In the genomic region with DNA sequence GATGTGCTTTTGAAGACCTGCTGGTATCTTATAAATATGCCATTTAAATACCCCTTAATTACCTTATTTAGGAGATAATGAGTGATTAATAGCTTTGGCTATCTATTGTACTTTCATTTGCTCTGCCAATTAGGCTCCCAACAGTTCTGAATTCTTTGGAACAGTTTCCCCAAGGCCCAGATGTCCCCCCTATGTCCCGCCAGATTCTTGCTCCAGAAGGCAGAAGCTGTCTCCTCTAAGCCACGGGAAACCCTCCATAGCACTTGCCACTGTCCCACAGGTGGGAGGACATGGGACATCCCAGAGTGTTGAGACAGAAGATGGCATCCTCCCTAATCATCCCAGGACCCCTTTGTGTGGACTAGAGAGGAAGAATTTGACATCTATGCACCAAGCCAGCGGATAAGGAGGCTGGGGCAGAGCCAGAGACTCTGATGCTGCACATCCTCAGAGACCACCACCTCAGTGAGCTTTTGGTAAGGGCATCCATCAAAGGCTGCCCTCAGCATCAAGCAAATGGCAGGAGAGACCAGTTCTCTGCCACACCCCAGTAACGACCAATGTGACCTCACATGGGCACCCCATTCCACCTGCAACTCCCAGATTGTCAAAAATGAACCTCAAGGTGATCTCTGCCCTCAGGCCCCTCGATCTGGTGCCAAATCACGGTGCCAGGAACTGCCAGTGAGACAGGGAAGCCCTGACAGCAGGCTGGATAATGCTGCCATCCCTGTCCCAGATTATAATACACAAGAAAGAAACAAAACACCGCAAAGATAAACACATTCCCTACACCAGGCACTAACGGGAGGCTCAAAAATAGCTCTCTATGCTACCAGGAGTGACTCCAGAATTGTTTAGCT, we compare ENCODE assay signal across 15 mouse cellular contexts. TPM values are rescaled to one million over a fixed set of nuclear protein-coding genes. Genes with fewer than 3 reads are reported as not detected.
A peak's percentile ranks its signal among the peaks of the same experiment; 100 is the strongest.
DNase-seq lines count a peak whose midpoint lies in the region; ATAC-seq and TF ChIP-seq lines count a peak whose summit lies in the region.
"Had no signal": no experiment of that assay in that cellular context is flagged by ENCODE, and none has a peak within 500 bp of the region (broad histone marks: within the 10 kb centered on the region; RNA-seq: fewer than 3 reads in every experiment).

No protein-coding gene starts in this region.

- no peaks in the 10 kb centered on the region for H3K4me1 ChIP-seq in forebrain, postnatal 0 days (ENCODE audit: insufficient read depth)
- H3K4me1 ChIP-seq in forebrain, embryonic 16.5 days (replicated peaks; ENCODE audit: control insufficient read depth, insufficient read depth, low read length) = peaks cover 24% of the 10 kb centered on the region
- H3K4me1 ChIP-seq in stomach, embryonic 15.5 days = peaks cover 29% of the 10 kb centered on the region
- peaks cover 19% of the 10 kb centered on the region for H3K4me1 ChIP-seq in midbrain, embryonic 10.5 days
- H3K4me1 ChIP-seq in forebrain, embryonic 15.5 days = peaks cover 31% of the 10 kb centered on the region
- H3K4me1 ChIP-seq: liver, embryonic 13.5 days had no signal

- no peak for DNase-seq in forebrain, postnatal 0 days
- no peak for DNase-seq in left cerebral cortex, adult 2 months (ENCODE audit: extremely low spot score in 1 of 2, low spot score in 2 of 2)
- no peak for DNase-seq in left cerebral cortex, adult 11 months (ENCODE audit: low spot score)
- peak; percentile 60 for DNase-seq in cerebellum, postnatal 10 days
- DNase-seq in midbrain, embryonic 10.5 days (ENCODE audit: low spot score) = no peak
- DNase-seq: B cell, adult 2 months; liver, embryonic 13.5 days had no signal

- WGBS in forebrain, postnatal 0 days = 53% methylated on average over 8 of the region's 8 CpGs
- WGBS in forebrain, embryonic 16.5 days = 59% methylated on average over 8 of the region's 8 CpGs
- WGBS in stomach, embryonic 15.5 days = 54% methylated on average over 8 of the region's 8 CpGs
- 75% methylated on average over 8 of the region's 8 CpGs for WGBS in midbrain, embryonic 10.5 days
- WGBS in forebrain, embryonic 15.5 days = 56% methylated on average over 8 of the region's 8 CpGs

- H3K4me2 ChIP-seq in forebrain, postnatal 0 days (ENCODE audit: low read depth) = no peak overlapping the region
- no peak overlapping the region for H3K4me2 ChIP-seq in forebrain, embryonic 16.5 days (ENCODE audit: low read length)
- no peak overlapping the region for H3K4me2 ChIP-seq in stomach, embryonic 15.5 days
- no peak overlapping the region for H3K4me2 ChIP-seq in forebrain, embryonic 15.5 days (replicated peaks)
- H3K4me2 ChIP-seq: forebrain, embryonic 13.5 days had no signal

- intact Hi-C loops in left cerebral cortex, adult 2 months (cut with DNase I) = no loop called here

- no peaks in the 10 kb centered on the region for H3K36me3 ChIP-seq in forebrain, postnatal 0 days (ENCODE audit: insufficient read depth)
- no peaks in the 10 kb centered on the region for H3K36me3 ChIP-seq in forebrain, embryonic 16.5 days (ENCODE audit: control insufficient read depth, insufficient read depth)
- no peaks in the 10 kb centered on the region for H3K36me3 ChIP-seq in stomach, embryonic 15.5 days
- H3K36me3 ChIP-seq in midbrain, embryonic 10.5 days = no peaks in the 10 kb centered on the region
- no peaks in the 10 kb centered on the region for H3K36me3 ChIP-seq in forebrain, embryonic 15.5 days
- H3K36me3 ChIP-seq: G1E; liver, embryonic 13.5 days had no signal

- ATAC-seq in forebrain, postnatal 0 days = no peak
- no peak for ATAC-seq in forebrain, embryonic 16.5 days
- ATAC-seq in stomach, embryonic 15.5 days (ENCODE audit: insufficient read depth, low FRiP score, low read depth) = no peak
- ATAC-seq in forebrain, embryonic 15.5 days (replicated peaks) = no peak
- ATAC-seq: forebrain, embryonic 13.5 days had no signal

- no peak overlapping the region for H3K27ac ChIP-seq in forebrain, postnatal 0 days (ENCODE audit: low read depth, low read length)
- no peak overlapping the region for H3K27ac ChIP-seq in forebrain, embryonic 16.5 days (ENCODE audit: low read length)
- H3K27ac ChIP-seq in left cerebral cortex, adult 2 months = peak overlapping the region; percentile 80
- H3K27ac ChIP-seq in stomach, embryonic 15.5 days = 0 out of 2 replicates have a peak overlapping the region, but pooled peaks have one; percentile 3
- H3K27ac ChIP-seq in midbrain, embryonic 10.5 days (replicated peaks) = no peak overlapping the region
- no peak overlapping the region for H3K27ac ChIP-seq in forebrain, embryonic 15.5 days (replicated peaks)
- H3K27ac ChIP-seq: forebrain, embryonic 13.5 days; liver, embryonic 13.5 days had no signal

- peaks cover 8% of the 10 kb centered on the region; the same call in 1 of the 2 replicates for H3K27me3 ChIP-seq in forebrain, postnatal 0 days (ENCODE audit: insufficient read depth, low read length)
- H3K27me3 ChIP-seq in forebrain, embryonic 16.5 days (replicated peaks; ENCODE audit: control insufficient read depth, insufficient read depth, low read length) = peaks cover 10% of the 10 kb centered on the region
- H3K27me3 ChIP-seq in stomach, embryonic 15.5 days (replicated peaks) = peaks cover 4% of the 10 kb centered on the region
- H3K27me3 ChIP-seq in midbrain, embryonic 10.5 days (ENCODE audit: low read depth, poor library complexity, severe bottlenecking) = peaks cover 41% of the 10 kb centered on the region
- peaks cover 10% of the 10 kb centered on the region; the same call in 1 of the 2 replicates for H3K27me3 ChIP-seq in forebrain, embryonic 15.5 days

- H3K9me3 ChIP-seq in forebrain, postnatal 0 days (ENCODE audit: low read length) = no peaks in the 10 kb centered on the region
- H3K9me3 ChIP-seq in forebrain, embryonic 16.5 days (ENCODE audit: control insufficient read depth, low read length) = no peaks in the 10 kb centered on the region
- H3K9me3 ChIP-seq in stomach, embryonic 15.5 days = no peaks in the 10 kb centered on the region
- no peaks in the 10 kb centered on the region for H3K9me3 ChIP-seq in midbrain, embryonic 10.5 days (replicated peaks)
- H3K9me3 ChIP-seq in forebrain, embryonic 15.5 days = no peaks in the 10 kb centered on the region
- H3K9me3 ChIP-seq: forebrain, embryonic 13.5 days; G1E; liver, embryonic 13.5 days had no signal

- H3K9ac ChIP-seq in forebrain, postnatal 0 days = 0 out of 2 replicates have a peak overlapping the region, but pooled peaks have one; percentile 14
- no peak overlapping the region for H3K9ac ChIP-seq in forebrain, embryonic 16.5 days (replicated peaks; ENCODE audit: low read depth, low read length)
- H3K9ac ChIP-seq in stomach, embryonic 15.5 days = no peak overlapping the region
- H3K9ac ChIP-seq in forebrain, embryonic 15.5 days (replicated peaks) = no peak overlapping the region
- H3K9ac ChIP-seq: forebrain, embryonic 13.5 days; liver, embryonic 13.5 days had no signal

- TF ChIP-seq CTCF in forebrain, postnatal 0 days (IDR thresholded peaks at IDR 0.05; ENCODE audit: low read depth) = no peak
- no peak for TF ChIP-seq CTCF in left cerebral cortex, adult 2 months (IDR thresholded peaks at IDR 0.05)

- H3K4me3 ChIP-seq in forebrain, postnatal 0 days (ENCODE audit: low read depth, low read length) = no peak overlapping the region
- H3K4me3 ChIP-seq in forebrain, embryonic 16.5 days (replicated peaks; ENCODE audit: low read length) = no peak overlapping the region
- H3K4me3 ChIP-seq in left cerebral cortex, adult 2 months = peak overlapping the region; percentile 28
- no peak overlapping the region for H3K4me3 ChIP-seq in stomach, embryonic 15.5 days (replicated peaks)
- no peak overlapping the region for H3K4me3 ChIP-seq in midbrain, embryonic 10.5 days
- H3K4me3 ChIP-seq in forebrain, embryonic 15.5 days = no peak overlapping the region
- H3K4me3 ChIP-seq: forebrain, embryonic 13.5 days; liver, embryonic 13.5 days; myocyte had no signal

RNA-seq across cellular contexts. Expression of gene Pitpnm3, which starts 6.3 kb away (rescaled TPM):
- 7.8 and 14.0 TPM in 2 replicates for total RNA-seq in forebrain, postnatal 0 days (2014; rRNA removed)
- 1.9 and 3.2 TPM in 2 replicates for polyA plus RNA-seq in forebrain, postnatal 0 days (2015; fragmentation: Nextera tagmentation; extraction: Ambion mirVana)
- 2.0 and 3.0 TPM in 2 replicates for polyA plus RNA-seq in forebrain, embryonic 16.5 days (2015; fragmentation: Nextera tagmentation; extraction: Ambion mirVana)
- 10 to 100 TPM; 88.9 to 92.4 TPM for total RNA-seq in left cerebral cortex, adult 2 months (2021)
- 0.53 and 0.64 TPM in 2 replicates for polyA plus RNA-seq in stomach, embryonic 15.5 days (2015; fragmentation: Nextera tagmentation; extraction: Ambion mirVana)
- 0.10 and 0.25 TPM in 2 replicates for polyA plus RNA-seq in midbrain, embryonic 10.5 days (2016; fragmentation: Nextera tagmentation; extraction: Ambion mirVana)
- 1.4 and 1.8 TPM in 2 replicates for polyA plus RNA-seq in forebrain, embryonic 15.5 days (2015; fragmentation: Nextera tagmentation; extraction: Ambion mirVana)
- total RNA-seq: granulocyte monocyte progenitor cell, adult 5-6 weeks; megakaryocyte-erythroid progenitor cell, adult 5-6 weeks had no signal

Comparison
In these comparisons a context has a peak if more than half of its experiments do, and no peak if none do; other contexts are left out.
1. DNase-seq: peak in cerebellum, postnatal 10 days (2 of 2); none in forebrain, postnatal 0 days (single experiment), left cerebral cortex, adult 2 months (0 of 2), left cerebral cortex, adult 11 months (single experiment) and midbrain, embryonic 10.5 days (single experiment).
2. H3K27ac ChIP-seq: peak in left cerebral cortex, adult 2 months (single experiment) and stomach, embryonic 15.5 days (single experiment); none in forebrain, postnatal 0 days (single experiment), forebrain, embryonic 16.5 days (single experiment), midbrain, embryonic 10.5 days (single experiment) and forebrain, embryonic 15.5 days (single experiment).